Mouse (Mus musculus): ENCODE measurements around the gene Stard3nl. TPM values are rescaled to one million over a fixed set of nuclear protein-coding genes. Genes with fewer than 3 reads are reported as not detected.

Gene Stard3nl
- total RNA-seq, 2 experiments from 2014 or later, result 15.0 to 16.6 TPM

Other genes with a start within 250 kb of the Stard3nl start
- gene Epdr1, start 224.1 kb upstream of the Stard3nl start, total RNA-seq (2021), result 10 to 100 TPM; 13.7 to 17.9 TPM
- under 1 TPM in 1 of 2 experiments, not detected in 1; 0.31 TPM for gene Sfrp4, start 227.3 kb upstream of the Stard3nl start, total RNA-seq (2021)